Mouse (Mus musculus) left cerebral cortex, postnatal 10 days (tissue): ENCODE results near the gene Smim27. TPM values are rescaled to one million over a fixed set of nuclear protein-coding genes. Genes with fewer than 3 reads are reported as not detected.
A peak's percentile ranks its signal among the peaks of the same experiment; 100 is the strongest.
"Not testable (repeated sequence)": the region's sequence is repeated elsewhere in the genome, so short reads cannot be mapped to it uniquely, and the experiment has no call there.

ENCODE experiments used
- DNase-seq, 2 experiments: peaks; one replicate each; pipeline ENCODE4 v3.0.0; 2021 to 2022; ENCODE audit warnings: low spot score in 2 of 2, mixed read lengths in 1 of 2; ENCODE audit errors: extremely low spot score in 1 of 2
- intact Hi-C: fragments of 180-260 bp; cut with DNase I; formaldehyde crosslinking; loops from one replicate; pipeline ENCODE4 v1.15.1; 2025
- total RNA-seq, 2 experiments: library from RNA; stranded (reverse); gene quantifications; 2 replicates each; pipeline ENCODE4 v1.2.3; 2021

Gene Smim27
- total RNA-seq, 2 experiments from 2014 or later = 8.5 to 14.4 TPM

- DNase-seq = no peak
- intact Hi-C loops = no loop called here
These were observed 18.4 kb upstream of the Smim27 start for GRCm38 (mm10) chr4:40250984-40251383.

GRCm38 (mm10) chr4:40253766-40254165 is 15.6 kb upstream of the Smim27 start:
- DNase-seq = no peak
- intact Hi-C loops = no loop called here

GRCm38 (mm10) chr4:40254385-40255103 is 14.8 kb upstream of the Smim27 start:
- no peak for DNase-seq
- intact Hi-C loops = no loop called here

GRCm38 (mm10) chr4:40264321-40264720 is 5.1 kb upstream of the Smim27 start:
- no peak for DNase-seq
- intact Hi-C loops = no loop called here

- DNase-seq = no peak
- intact Hi-C loops = loop anchor here (5.0 kb wide), 1 partner anchor 85 kb away; no protein-coding TSS in a partner anchor
These were observed 1.7 kb upstream of the Smim27 start for GRCm38 (mm10) chr4:40267681-40268080.

- intact Hi-C loops = loop anchor here (5.0 kb wide), 1 partner anchor 86 kb away; no protein-coding TSS in a partner anchor
- peak; percentile 91 to 96 for DNase-seq
These were observed 1.1 kb upstream of the Smim27 start for GRCm38 (mm10) chr4:40268204-40268813.

GRCm38 (mm10) chr4:40268835-40269234 is 544 bp upstream of the Smim27 start:
- peak; percentile 24 to 39 for DNase-seq
- intact Hi-C loops = loop anchor here (5.0 kb wide), 1 partner anchor 87 kb away; no protein-coding TSS in a partner anchor

GRCm38 (mm10) chr4:40278880-40279275 is 9.5 kb downstream of the Smim27 start:
- intact Hi-C loops = no loop called here
- DNase-seq = no peak

- peak; percentile 90 to 97 for DNase-seq
- intact Hi-C loops = no loop called here
These were observed 10.0 kb downstream of the Smim27 start, which contains the start of gene Ndufb6 for GRCm38 (mm10) chr4:40279276-40279900. Ndufb6 (minus strand) TSS chr4:40279421.

GRCm38 (mm10) chr4:40285582-40285981 is 16.2 kb downstream of the Smim27 start:
- intact Hi-C loops = loop anchor here (2.0 kb wide), 1 partner anchor 149 kb away; no protein-coding TSS in a partner anchor
- DNase-seq = peak; percentile 40 to 61

- intact Hi-C loops = no loop called here
- no peak for DNase-seq
These were observed 18.0 kb downstream of the Smim27 start for GRCm38 (mm10) chr4:40287415-40287814.

GRCm38 (mm10) chr4:40289046-40289445 is 19.7 kb downstream of the Smim27 start:
- intact Hi-C loops = no loop called here
- no peak for DNase-seq

- DNase-seq, intact Hi-C loops: not testable (repeated sequence)
These were observed 22.1 kb downstream of the Smim27 start for GRCm38 (mm10) chr4:40291511-40291910.

GRCm38 (mm10) chr4:40299169-40299568 is 29.8 kb downstream of the Smim27 start:
- intact Hi-C loops = no loop called here
- DNase-seq = no peak

GRCm38 (mm10) chr4:40301076-40301789 is 31.9 kb downstream of the Smim27 start:
- intact Hi-C loops = loop anchor here (2.0 kb wide), 1 partner anchor 380 kb away; no protein-coding TSS in a partner anchor

GRCm38 (mm10) chr4:40302445-40303125 is 33.2 kb downstream of the Smim27 start:
- intact Hi-C loops = no loop called here
- no peak for DNase-seq

More at GRCm38 (mm10) chr4:40301076-40301789, 31.9 kb downstream of the Smim27 start:
- peak; percentile 71 to 80 for DNase-seq

GRCm38 (mm10) chr4:40309682-40310081 is 40.3 kb downstream of the Smim27 start:
- intact Hi-C loops = loop anchor here (10.0 kb wide), 1 partner anchor 205 kb away; no protein-coding TSS in a partner anchor
- no peak for DNase-seq

- no peak for DNase-seq
- intact Hi-C loops = loop anchor here (10.0 kb wide), 1 partner anchor 204 kb away; no protein-coding TSS in a partner anchor
These were observed 41.5 kb downstream of the Smim27 start for GRCm38 (mm10) chr4:40310796-40311383.
